Mouse (Mus musculus) lung, postnatal 0 days (tissue): ENCODE measurements around the gene Olfr384. TPM values are rescaled to one million over a fixed set of nuclear protein-coding genes. Genes with fewer than 3 reads are reported as not detected.
"Not testable (repeated sequence)": the region's sequence is repeated elsewhere in the genome, so short reads cannot be mapped to it uniquely, and the experiment has no call there.

Source experiments
- ATAC-seq: fragments of 200-750 bp; cut with Nextera tagmentation; 2 replicates; pipeline ENCODE4 v1.8.0; 2017; ENCODE audit warnings: moderate library complexity
- DNase-seq: peaks from one replicate; pipeline ENCODE4 v3.0.0-alpha.2; 2016; ENCODE audit warnings: low spot score
- H3K27ac ChIP-seq: fragments of 300-500 bp; sonication (generic); 2 replicates; pipeline ENCODE4 v1.5.1; 2014; ENCODE audit warnings: antibody characterized with exemption, mild to moderate bottlenecking, low read length, mixed read lengths
- H3K27me3 ChIP-seq: fragments of 300-500 bp; sonication (generic); replicated peaks from 2 replicates; pipeline ENCODE4 v1.6.1; 2014; ENCODE audit warnings: low read length, mixed read lengths; ENCODE audit not compliant: insufficient read depth
- H3K36me3 ChIP-seq: fragments of 300-500 bp; sonication (generic); 2 replicates; pipeline ENCODE4 v1.6.1; 2014; ENCODE audit warnings: low read length, mixed read lengths; ENCODE audit not compliant: insufficient read depth
- H3K4me1 ChIP-seq: fragments of 300-500 bp; sonication (generic); 2 replicates; pipeline ENCODE4 v1.6.1; 2014; ENCODE audit warnings: antibody characterized with exemption, low read depth, low read length, mixed read lengths; ENCODE audit not compliant: insufficient read depth
- H3K4me2 ChIP-seq: fragments of 300-500 bp; sonication (generic); replicated peaks from 2 replicates; pipeline ENCODE4 v1.6.1; 2014; ENCODE audit warnings: low read depth, mild to moderate bottlenecking, low read length, moderate library complexity, mixed read lengths
- H3K4me3 ChIP-seq: fragments of 300-500 bp; sonication (generic); 2 replicates; pipeline ENCODE4 v1.5.1; 2014; ENCODE audit warnings: low read depth, low read length
- H3K9ac ChIP-seq: fragments of 300-500 bp; sonication (generic); replicated peaks from 2 replicates; pipeline ENCODE4 v1.6.1; 2014; ENCODE audit warnings: low read depth, mild to moderate bottlenecking
- H3K9me3 ChIP-seq: fragments of 300-500 bp; sonication (generic); 2 replicates; pipeline ENCODE4 v1.6.1; 2016; ENCODE audit warnings: low read length, mixed read lengths
- CTCF ChIP-seq: IDR thresholded peaks from 2 replicates; pipeline ENCODE4 v1.5.1; 2016; ENCODE audit warnings: antibody characterized with exemption, mild to moderate bottlenecking
- EP300 ChIP-seq: IDR thresholded peaks from 2 replicates; pipeline ENCODE4 v1.6.1; 2016; ENCODE audit warnings: antibody characterized with exemption, mild to moderate bottlenecking, control low read depth
- WGBS: fragments of 180-500 bp; shearing (Covaris S2); extraction: QIAGEN DNeasy Blood & Tissue Kit; methylation state at CpG from one replicate; pipeline ENCODE4 v1.1.7; 2014; 5-methylcytosine and 5-hydroxymethylcytosine counted together
- polyA plus RNA-seq: library from polyadenylated mRNA; unstranded; fragments of >200 nt; fragmentation: Nextera tagmentation; extraction: Ambion mirVana; gene quantifications from 2 replicates; pipeline ENCODE4 v1.2.1, GENCODE M21; 2015

Gene Olfr384
- polyA plus RNA-seq = not detected in 2 replicates

DNA sequence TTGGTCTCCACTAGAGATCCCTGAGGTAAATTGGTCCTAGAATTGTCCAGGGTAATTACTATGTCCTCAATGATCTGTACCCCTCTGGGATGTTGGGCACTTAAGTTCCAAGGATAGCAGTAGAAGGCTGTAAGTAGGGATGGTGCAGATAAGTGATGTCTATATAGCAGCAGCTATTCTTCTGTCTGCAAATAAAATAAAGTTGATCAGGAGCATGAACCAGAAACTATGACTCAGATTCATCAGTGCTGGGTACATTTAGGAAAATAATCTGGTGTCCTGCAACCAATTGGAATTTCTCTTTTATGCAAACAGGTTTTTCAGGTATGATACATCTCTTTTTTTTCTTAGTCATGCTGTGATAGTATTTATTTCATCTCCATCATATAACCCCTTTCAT, at the start of gene Olfr384:
TSS of gene Olfr384 (plus strand) at position 301 of the 400 bp plus-strand sequence.
- Histone ChIP-seq H3K4me1 (no peaks in the 10 kb centered on the region), H3K27me3 (no peaks in the 10 kb centered on the region)
- ATAC-seq = no peak

DNA sequence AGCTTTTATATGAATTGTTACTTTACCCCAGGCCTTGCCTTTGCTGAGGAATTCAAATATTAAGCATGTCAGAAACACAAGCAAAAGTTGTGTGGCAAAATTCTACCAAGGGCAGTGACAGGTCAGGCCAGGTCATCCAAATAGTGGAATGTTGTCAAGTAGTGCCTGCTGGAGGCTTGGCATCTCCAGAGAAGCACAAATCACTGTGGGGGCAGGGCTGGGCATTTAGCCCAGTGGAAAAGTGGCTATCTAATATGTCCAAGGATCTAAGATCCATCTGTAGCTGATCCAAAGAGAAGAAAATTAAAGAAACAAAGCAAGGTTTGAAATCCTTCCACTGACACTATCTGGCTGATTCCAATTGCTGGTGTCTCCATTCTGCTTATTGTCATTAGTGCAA, 18.5 kb upstream of the Olfr384 start:
- no peaks in the 10 kb centered on the region for H3K36me3 ChIP-seq
- no peak overlapping the region for H3K4me2 ChIP-seq
- no peaks in the 10 kb centered on the region for H3K9me3 ChIP-seq
- no peaks in the 10 kb centered on the region for H3K4me1 ChIP-seq
- H3K27ac ChIP-seq = no peak overlapping the region
- no peak for DNase-seq
- TF ChIP-seq CTCF = no peak
- no peak for TF ChIP-seq EP300
- H3K4me3 ChIP-seq = no peak overlapping the region
- no peak for ATAC-seq
- H3K9ac ChIP-seq = no peak overlapping the region
- H3K27me3 ChIP-seq = no peaks in the 10 kb centered on the region

More for the DNA sequence above, at the start of gene Olfr384:
- DNase-seq = no peak
- Histone ChIP-seq H3K9ac (no peak within 1 kb of the TSS), H3K27ac (no peak within 1 kb of the TSS), H3K4me3 (no peak within 1 kb of the TSS), H3K36me3 (no peaks in the 10 kb centered on the region), H3K9me3 (no peaks in the 10 kb centered on the region), H3K4me2 (no peak within 1 kb of the TSS)
- TF ChIP-seq CTCF (no peak), EP300 (no peak)

DNA sequence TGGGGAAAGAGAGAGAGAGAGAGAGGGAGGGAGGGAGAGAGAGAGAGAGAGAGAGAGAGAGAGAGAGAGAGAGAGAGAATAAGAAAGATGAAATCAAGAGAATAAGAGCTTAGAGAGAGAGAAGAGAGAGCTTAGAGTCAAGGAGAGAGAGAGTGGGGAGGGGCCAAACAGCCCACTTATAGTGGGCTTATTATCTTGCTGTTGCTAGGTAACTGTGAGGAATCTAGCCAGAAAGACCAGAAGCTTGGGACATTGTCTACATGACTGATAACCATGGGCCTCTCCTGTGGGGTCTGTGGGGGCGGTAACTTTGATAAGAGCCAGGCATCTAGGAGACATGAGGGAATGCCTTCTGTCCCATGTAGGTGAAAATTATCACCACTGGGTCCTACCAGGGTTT, 15.2 kb upstream of the Olfr384 start:
- ATAC-seq = not testable (repeated sequence)
- WGBS = 68% methylated on average over 1 of the region's 1 CpGs

DNA sequence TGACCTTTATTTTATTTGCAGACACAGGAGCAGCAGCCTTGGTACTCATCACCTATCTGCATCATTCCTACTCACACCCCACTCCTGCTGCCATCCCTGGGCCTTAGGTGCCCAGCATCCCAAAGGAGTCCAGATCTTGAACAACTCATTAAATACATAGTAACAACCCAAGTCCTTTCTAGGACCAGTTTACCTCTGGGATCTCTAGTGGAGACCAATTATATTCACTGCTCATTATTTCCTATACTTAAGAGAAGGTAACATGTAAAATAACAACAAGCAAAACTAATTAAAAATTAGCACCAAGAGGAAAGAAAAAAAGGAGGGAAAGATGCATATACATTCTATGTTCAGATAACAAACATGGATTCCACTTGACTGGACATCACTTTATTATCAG, 5.5 kb upstream of the Olfr384 start, which contains the start of gene Olfr385:
TSS of gene Olfr385 (minus strand) at position 101 of the 400 bp plus-strand sequence.
- no peaks in the 10 kb centered on the region for H3K36me3 ChIP-seq
- no peaks in the 10 kb centered on the region for H3K27me3 ChIP-seq
- TF ChIP-seq CTCF (no peak), EP300 (no peak)
- no peak for ATAC-seq
- H3K9me3 ChIP-seq = no peaks in the 10 kb centered on the region
- no peak within 1 kb of the TSS for H3K9ac ChIP-seq
- DNase-seq = no peak
- no peak within 1 kb of the TSS for H3K27ac ChIP-seq
- H3K4me3 ChIP-seq = no peak within 1 kb of the TSS
- no peak within 1 kb of the TSS for H3K4me2 ChIP-seq
- H3K4me1 ChIP-seq = no peaks in the 10 kb centered on the region

More for the DNA sequence above, 15.2 kb upstream of the Olfr384 start:
- H3K36me3 ChIP-seq, H3K27me3 ChIP-seq, H3K4me3 ChIP-seq, H3K4me2 ChIP-seq, DNase-seq, H3K9me3 ChIP-seq, H3K27ac ChIP-seq, H3K4me1 ChIP-seq, H3K9ac ChIP-seq: not testable (repeated sequence)

Other genes starting within 250 kb of the Olfr384 start
- not detected in 2 replicates for gene Olfr20, start 247.8 kb upstream of the Olfr384 start, polyA plus RNA-seq
- gene Olfr376, start 227.3 kb upstream of the Olfr384 start, polyA plus RNA-seq = not detected in 2 replicates
- gene Olfr1, start 199.0 kb upstream of the Olfr384 start, polyA plus RNA-seq = not detected in 2 replicates
- gene Olfr378, start 170.1 kb upstream of the Olfr384 start, polyA plus RNA-seq = not detected in 2 replicates
- not detected in 2 replicates for gene Olfr380, start 141.1 kb upstream of the Olfr384 start, polyA plus RNA-seq
- not detected in 2 replicates for gene Olfr381, start 107.0 kb upstream of the Olfr384 start, polyA plus RNA-seq
- not detected in 2 replicates for gene Olfr382, start 81.4 kb upstream of the Olfr384 start, polyA plus RNA-seq
- gene Olfr385, start 5.6 kb upstream of the Olfr384 start, polyA plus RNA-seq = not detected in 2 replicates
- gene Zfp735, start 90.2 kb downstream of the Olfr384 start, polyA plus RNA-seq = not detected in 2 replicates
- gene Olfr389, start 182.1 kb downstream of the Olfr384 start, polyA plus RNA-seq = not detected in 2 replicates
- not detected in 2 replicates for gene Olfr390, start 184.4 kb downstream of the Olfr384 start, polyA plus RNA-seq
- not detected in 2 replicates for gene Olfr391-ps, start 204.5 kb downstream of the Olfr384 start, polyA plus RNA-seq
- not detected in 2 replicates for gene Olfr392, start 218.5 kb downstream of the Olfr384 start, polyA plus RNA-seq